Mouse (Mus musculus) E14TG2a.4 (cell line): ENCODE measurements around the gene Trdmt1.
"Not testable (repeated sequence)": the region's sequence is repeated elsewhere in the genome, so short reads cannot be mapped to it uniquely, and the experiment has no call there.

Experiments
- H3K27me3 ChIP-seq: 2 replicates; pipeline ENCODE4 v1.6.1; 2014; ENCODE audit warnings: low read length, control low read depth; ENCODE audit not compliant: insufficient read depth
- H3K36me3 ChIP-seq: 2 replicates; pipeline ENCODE4 v1.6.1; 2014; ENCODE audit warnings: low read length, control low read depth; ENCODE audit not compliant: insufficient read depth
- H3K4me1 ChIP-seq: replicated peaks from 2 replicates; pipeline ENCODE4 v1.6.1; 2014; ENCODE audit warnings: low read depth, low read length, control low read depth
- H3K4me3 ChIP-seq: replicated peaks from 2 replicates; pipeline ENCODE4 v1.5.1; 2014; ENCODE audit warnings: mild to moderate bottlenecking, low read length
- H3K9me3 ChIP-seq: 2 replicates; pipeline ENCODE4 v1.6.1; 2014; ENCODE audit warnings: low read length, control low read depth
- CTCF ChIP-seq: conservative IDR thresholded peaks from 2 replicates; pipeline ENCODE4 v1.5.1; 2014; ENCODE audit warnings: low read length
- NANOG ChIP-seq: IDR thresholded peaks from 2 replicates; pipeline ENCODE4 v1.6.1; 2014; ENCODE audit warnings: borderline replicate concordance, low read length, mixed read lengths
- POU5F1 ChIP-seq: IDR thresholded peaks from 2 replicates; pipeline ENCODE4 v1.6.1; 2014; ENCODE audit warnings: low read length, borderline replicate concordance

The Trdmt1 gene

DNA sequence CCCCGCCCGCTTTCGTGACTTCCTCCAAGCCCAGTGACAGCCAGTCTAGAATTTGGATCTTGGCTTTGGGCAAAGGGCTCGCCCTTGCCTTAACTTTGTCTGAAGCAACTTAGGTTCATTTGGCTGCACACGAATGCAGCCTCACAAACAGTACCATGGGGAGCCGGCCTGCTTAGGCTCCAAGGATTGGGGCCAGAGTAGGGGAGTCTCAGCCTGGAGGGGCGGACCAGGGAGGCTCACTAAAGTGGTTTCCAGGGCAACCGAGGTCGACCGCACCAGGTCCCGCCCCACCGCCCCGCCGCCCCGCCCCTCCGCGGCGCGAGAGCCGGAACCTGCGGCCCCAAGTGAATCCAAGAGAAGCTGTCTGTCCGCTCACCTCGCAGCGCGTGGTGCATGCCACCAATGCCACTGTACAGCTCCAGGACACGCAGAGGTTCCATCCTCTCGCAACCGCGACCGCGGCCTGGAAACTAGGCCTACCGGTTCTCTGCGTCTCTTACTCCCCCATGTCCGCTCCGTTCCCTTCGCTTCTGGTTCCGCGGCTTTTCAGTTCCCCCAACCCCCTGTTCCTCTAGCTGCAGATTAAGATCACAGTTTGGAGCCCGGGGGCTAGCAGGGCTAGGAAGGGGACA lies at the start of gene Trdmt1:
TSS of gene Trdmt1 (minus strand) at position 476 of the 632 bp plus-strand sequence.
- peaks cover 12% of the 10 kb centered on the region for H3K4me1 ChIP-seq
- TF ChIP-seq CTCF (no peak), POU5F1 (no peak), NANOG (no peak)
- H3K27me3 ChIP-seq = no peaks in the 10 kb centered on the region
- H3K36me3 ChIP-seq = no peaks in the 10 kb centered on the region
- peak within 1 kb of the TSS; percentile 84 for H3K4me3 ChIP-seq
- no peaks in the 10 kb centered on the region for H3K9me3 ChIP-seq

DNA sequence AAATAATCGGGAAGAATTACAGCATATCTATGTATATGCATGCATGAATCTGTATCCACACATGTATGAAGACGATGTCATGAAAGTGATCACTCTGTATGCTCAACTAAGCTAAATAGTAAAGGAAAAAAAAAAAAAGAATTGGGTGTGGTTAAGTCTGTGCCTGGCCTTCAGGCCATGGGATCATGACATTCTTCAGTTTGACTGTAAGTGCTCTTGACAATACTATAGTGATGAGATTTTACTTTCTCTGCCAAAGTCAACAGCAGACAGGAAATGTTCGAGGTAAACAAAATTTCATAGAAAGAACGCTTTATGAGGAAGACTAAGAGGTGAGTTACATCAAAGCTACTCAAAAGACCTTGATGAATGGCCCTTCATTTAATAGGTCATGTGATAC lies 48.9 kb upstream of the Trdmt1 start:
- TF ChIP-seq CTCF (no peak), POU5F1 (no peak), NANOG (no peak)
- H3K9me3 ChIP-seq = no peaks in the 10 kb centered on the region
- H3K4me1 ChIP-seq = no peaks in the 10 kb centered on the region
- H3K36me3 ChIP-seq = no peaks in the 10 kb centered on the region
- H3K27me3 ChIP-seq = no peaks in the 10 kb centered on the region
- no peak overlapping the region for H3K4me3 ChIP-seq

DNA sequence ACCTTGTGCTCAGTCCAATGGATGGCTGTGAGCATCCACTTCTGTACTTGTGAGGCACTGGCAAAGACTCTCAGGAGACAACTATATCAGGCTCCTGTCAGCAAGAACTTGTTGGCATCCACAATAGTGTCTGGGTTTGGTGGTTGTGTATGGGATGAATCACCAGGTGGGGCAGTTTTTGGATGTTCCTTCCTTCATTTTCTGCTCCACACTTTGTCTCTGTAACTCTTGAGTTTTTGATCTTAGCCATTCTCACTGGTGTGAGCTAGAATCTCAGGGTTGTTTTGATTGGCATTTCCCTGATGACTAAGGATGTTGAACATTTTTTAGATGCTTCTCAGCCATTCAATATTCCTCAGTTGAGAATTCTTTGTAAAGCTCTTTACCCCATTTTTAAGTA lies 39.3 kb upstream of the Trdmt1 start:
- not testable (repeated sequence) for H3K4me1 ChIP-seq, H3K27me3 ChIP-seq, H3K9me3 ChIP-seq, H3K4me3 ChIP-seq
- peaks cover 40% of the 10 kb centered on the region for H3K36me3 ChIP-seq

DNA sequence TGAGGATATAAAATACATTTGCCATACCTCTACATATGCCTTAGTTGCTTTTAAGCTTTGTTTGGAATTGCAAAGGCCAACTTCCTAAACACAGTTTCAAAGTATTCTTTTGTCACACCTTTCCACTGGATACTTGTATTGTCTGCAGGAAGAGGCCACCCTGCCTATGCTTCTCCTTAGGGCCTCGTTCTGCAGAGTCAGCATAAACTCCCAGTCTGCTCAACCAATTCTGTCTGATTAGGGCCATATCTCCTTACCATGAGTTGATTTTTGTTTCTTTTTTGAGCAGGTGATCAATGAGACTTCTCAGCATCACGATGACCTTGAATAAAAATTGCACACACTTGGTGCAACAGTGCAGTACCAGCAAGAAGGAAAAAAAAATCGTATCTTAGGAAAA lies 37.7 kb upstream of the Trdmt1 start:
- TF ChIP-seq NANOG = no peak
- no peak for TF ChIP-seq POU5F1
- TF ChIP-seq CTCF = no peak
- peaks cover 10% of the 10 kb centered on the region for H3K4me1 ChIP-seq
- H3K36me3 ChIP-seq = peaks cover 52% of the 10 kb centered on the region
- no peaks in the 10 kb centered on the region for H3K27me3 ChIP-seq
- H3K4me3 ChIP-seq = no peak overlapping the region
- no peaks in the 10 kb centered on the region for H3K9me3 ChIP-seq

DNA sequence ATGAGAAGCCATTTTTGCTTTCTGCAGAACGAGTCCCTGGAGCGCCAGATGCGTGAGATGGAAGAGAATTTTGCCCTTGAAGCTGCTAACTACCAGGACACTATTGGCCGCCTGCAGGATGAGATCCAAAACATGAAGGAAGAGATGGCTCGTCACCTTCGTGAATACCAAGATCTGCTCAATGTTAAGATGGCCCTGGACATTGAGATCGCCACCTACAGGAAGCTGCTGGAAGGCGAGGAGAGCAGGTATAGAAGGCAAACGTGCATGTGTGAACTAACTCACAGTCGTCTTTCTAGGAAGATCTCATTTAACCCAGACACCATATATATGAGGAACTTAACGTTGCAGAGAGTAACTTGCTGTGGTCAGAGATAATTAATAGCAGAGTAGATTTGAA lies 35.5 kb upstream of the Trdmt1 start:
- TF ChIP-seq CTCF (peak; percentile 42), POU5F1 (no peak), NANOG (no peak)
- H3K4me1 ChIP-seq = peaks cover 25% of the 10 kb centered on the region
- no peak overlapping the region for H3K4me3 ChIP-seq

DNA sequence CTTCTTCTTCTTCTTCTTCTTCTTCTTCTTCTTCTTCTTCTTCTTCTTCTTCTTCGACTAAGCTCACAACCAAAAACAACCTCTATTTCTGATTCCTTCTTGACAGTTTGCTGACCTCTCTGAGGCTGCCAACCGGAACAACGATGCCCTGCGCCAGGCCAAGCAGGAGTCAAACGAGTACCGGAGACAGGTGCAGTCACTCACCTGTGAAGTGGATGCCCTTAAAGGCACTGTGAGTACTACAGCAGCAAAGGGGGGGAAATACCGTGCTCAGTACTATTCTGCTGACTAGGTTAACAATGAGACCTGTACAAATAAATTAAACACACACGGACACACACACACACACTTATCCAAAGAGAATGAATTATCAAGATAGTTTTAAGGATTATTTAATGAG lies 34.8 kb upstream of the Trdmt1 start:
- no peaks in the 10 kb centered on the region for H3K27me3 ChIP-seq
- H3K36me3 ChIP-seq = peaks cover 64% of the 10 kb centered on the region
- H3K4me1 ChIP-seq = peaks cover 31% of the 10 kb centered on the region
- TF ChIP-seq POU5F1 (no peak), NANOG (no peak), CTCF (no peak)
- no peaks in the 10 kb centered on the region for H3K9me3 ChIP-seq
- no peak overlapping the region for H3K4me3 ChIP-seq

More for the DNA sequence above, 35.5 kb upstream of the Trdmt1 start:
- Histone ChIP-seq H3K27me3 (no peaks in the 10 kb centered on the region), H3K36me3 (peaks cover 64% of the 10 kb centered on the region), H3K9me3 (no peaks in the 10 kb centered on the region)

DNA sequence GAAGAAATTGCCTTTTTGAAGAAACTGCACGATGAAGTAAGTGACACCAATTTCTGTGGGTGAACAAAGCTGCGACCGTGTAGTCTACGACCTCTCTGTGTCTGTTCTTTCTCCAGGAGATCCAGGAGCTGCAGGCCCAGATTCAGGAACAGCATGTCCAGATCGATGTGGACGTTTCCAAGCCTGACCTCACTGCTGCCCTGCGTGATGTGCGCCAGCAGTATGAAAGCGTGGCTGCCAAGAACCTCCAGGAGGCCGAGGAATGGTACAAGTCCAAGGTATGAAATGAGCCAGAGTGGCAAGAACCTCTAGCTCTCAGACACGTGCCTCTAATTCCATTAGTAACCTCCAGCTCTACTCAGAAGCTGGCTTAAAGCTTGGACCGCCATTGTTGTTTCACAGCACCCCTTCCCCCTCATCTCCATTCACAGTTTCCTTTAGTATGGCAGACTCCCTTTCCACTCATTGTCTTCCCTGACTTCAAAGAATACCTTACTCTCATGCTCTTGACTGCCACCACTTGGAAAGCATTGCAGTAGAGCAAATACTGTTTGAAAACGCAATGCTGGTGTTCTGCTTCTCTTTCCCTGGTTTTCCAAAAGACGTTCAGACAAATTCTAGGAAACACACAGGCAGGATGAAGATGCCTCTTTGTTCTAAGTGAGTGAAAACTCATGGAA lies 34.1 kb upstream of the Trdmt1 start:
- Histone ChIP-seq H3K4me3 (no peak overlapping the region), H3K4me1 (peaks cover 33% of the 10 kb centered on the region), H3K27me3 (no peaks in the 10 kb centered on the region), H3K9me3 (no peaks in the 10 kb centered on the region), H3K36me3 (peaks cover 64% of the 10 kb centered on the region)
- no peak for TF ChIP-seq CTCF
- TF ChIP-seq NANOG = no peak
- no peak for TF ChIP-seq POU5F1

DNA sequence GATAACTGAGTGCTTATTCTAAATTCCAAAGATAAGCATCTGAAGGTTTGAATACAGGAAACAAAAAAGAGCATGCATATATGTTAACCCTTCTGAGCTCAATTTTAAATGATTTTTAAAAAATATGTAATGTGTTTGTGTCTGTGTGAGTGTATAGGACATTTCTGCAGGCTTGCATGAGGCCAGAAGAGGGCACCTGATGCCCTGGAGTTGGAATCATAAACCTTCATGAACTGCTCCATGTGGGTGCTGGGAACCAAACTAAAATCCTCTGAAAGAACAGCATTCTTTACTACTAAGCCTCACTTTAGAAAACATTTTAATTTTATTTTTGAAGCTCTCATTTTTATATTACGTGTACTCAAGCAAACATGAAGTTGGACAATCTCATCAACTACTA lies 32.9 kb upstream of the Trdmt1 start:
- Histone ChIP-seq H3K4me1 (peaks cover 41% of the 10 kb centered on the region), H3K4me3 (no peak overlapping the region), H3K36me3 (peaks cover 59% of the 10 kb centered on the region), H3K9me3 (no peaks in the 10 kb centered on the region), H3K27me3 (no peaks in the 10 kb centered on the region)
- TF ChIP-seq CTCF (no peak), NANOG (no peak), POU5F1 (no peak)

DNA sequence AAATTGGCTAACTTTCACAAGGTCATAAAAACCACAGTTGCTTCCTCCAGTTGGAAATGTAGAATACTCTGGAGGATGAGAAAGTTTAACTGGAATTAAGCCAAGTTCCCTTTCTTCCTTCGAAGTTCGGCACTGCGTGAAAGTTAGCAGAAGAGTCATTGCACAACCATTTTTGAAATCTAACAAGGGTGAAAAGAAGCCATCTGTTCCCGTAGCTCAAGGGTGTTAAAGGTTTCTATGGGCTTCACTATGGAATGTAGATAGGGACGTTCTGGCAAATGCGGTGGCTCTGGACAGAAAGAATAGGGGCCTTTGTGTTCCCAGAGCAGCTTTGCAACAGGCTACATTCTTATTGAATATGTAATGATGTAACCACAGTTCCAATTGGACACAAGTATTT lies 31.5 kb upstream of the Trdmt1 start:
- Histone ChIP-seq H3K4me1 (peaks cover 55% of the 10 kb centered on the region), H3K36me3 (peaks cover 44% of the 10 kb centered on the region)

More for the DNA sequence above, 31.5 kb upstream of the Trdmt1 start:
- no peak for TF ChIP-seq POU5F1
- no peak for TF ChIP-seq NANOG
- no peak for TF ChIP-seq CTCF
- no peaks in the 10 kb centered on the region for H3K9me3 ChIP-seq
- H3K27me3 ChIP-seq = no peaks in the 10 kb centered on the region
- H3K4me3 ChIP-seq = peak overlapping the region; percentile 85
